Mouse (Mus musculus): Measurements from ENCODE around the gene Muc15. TPM values are rescaled to one million over a fixed set of nuclear protein-coding genes. Genes with fewer than 3 reads are reported as not detected.

Muc15 gene
- total RNA-seq (2023; ENCODE audit: inconsistent age): not detected in 4 replicates

DNA sequence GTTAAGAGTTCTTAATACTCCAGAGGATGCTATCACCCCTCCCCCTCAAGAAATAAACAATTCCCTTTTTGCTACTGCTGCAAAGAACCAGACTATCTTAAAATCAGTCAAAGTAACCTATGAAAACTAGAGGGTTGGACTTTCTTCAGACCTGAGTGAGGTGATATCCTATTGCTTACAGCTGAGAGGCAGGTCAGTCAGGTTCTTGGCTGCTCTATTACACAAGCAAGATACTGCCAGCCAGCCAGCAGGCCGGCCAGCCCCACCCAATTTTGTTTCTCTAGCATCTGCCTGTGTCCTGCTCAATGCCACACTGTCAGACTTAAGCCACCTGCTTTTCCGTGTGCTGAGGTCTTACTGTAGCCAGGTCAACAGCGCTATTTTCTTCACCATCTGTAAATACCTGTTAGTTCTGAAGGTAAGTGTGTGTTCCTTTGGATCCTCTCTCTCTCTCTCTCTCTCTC lies at the start of gene Muc15:
Muc15 (plus strand) TSS at position 51 of the 464 bp plus-strand sequence.

Other genes starting within 250 kb of the Muc15 start
- not detected in 4 replicates for gene Slc5a12, start 124.0 kb upstream of the Muc15 start, total RNA-seq (2023; ENCODE audit: inconsistent age)
- not detected in 4 replicates for gene Ano3, start 229.6 kb downstream of the Muc15 start, total RNA-seq (2023; ENCODE audit: inconsistent age)

Data from B cell, adult (primary cell).